Mouse (Mus musculus) brown adipose tissue, adult 24 weeks (tissue): ENCODE data around the gene Spty2d1. TPM values are rescaled to one million over a fixed set of nuclear protein-coding genes. Genes with fewer than 3 reads are reported as not detected.
"Not testable (repeated sequence)": the region's sequence is repeated elsewhere in the genome, so short reads cannot be mapped to it uniquely, and the experiment has no call there.

Source experiments
- H3K27ac ChIP-seq: fragments of 200-500 bp; replicated peaks from 2 replicates; pipeline ENCODE4 v1.5.1; 2012; ENCODE audit warnings: low read depth, mild to moderate bottlenecking, low read length
- H3K4me1 ChIP-seq: fragments of 200-500 bp; 2 replicates; pipeline ENCODE4 v1.6.1; 2012; ENCODE audit warnings: low read length, mixed read lengths; ENCODE audit not compliant: control insufficient read depth, insufficient read depth, insufficient read length
- H3K4me3 ChIP-seq: fragments of 200-500 bp; 2 replicates; pipeline ENCODE4 v1.5.1; 2012; ENCODE audit warnings: low read depth, mild to moderate bottlenecking, low read length, moderate library complexity; ENCODE audit not compliant: insufficient read depth
- polyA plus RNA-seq: library from polyadenylated mRNA; stranded (reverse); fragments of >200 nt; gene quantifications from 2 replicates; pipeline ENCODE4 v1.2.4, GENCODE M21; 2012; ENCODE audit not compliant: missing spikeins, insufficient read depth, insufficient read length

Gene Spty2d1
- polyA plus RNA-seq, 1 experiment, result 6.4 TPM

DNA sequence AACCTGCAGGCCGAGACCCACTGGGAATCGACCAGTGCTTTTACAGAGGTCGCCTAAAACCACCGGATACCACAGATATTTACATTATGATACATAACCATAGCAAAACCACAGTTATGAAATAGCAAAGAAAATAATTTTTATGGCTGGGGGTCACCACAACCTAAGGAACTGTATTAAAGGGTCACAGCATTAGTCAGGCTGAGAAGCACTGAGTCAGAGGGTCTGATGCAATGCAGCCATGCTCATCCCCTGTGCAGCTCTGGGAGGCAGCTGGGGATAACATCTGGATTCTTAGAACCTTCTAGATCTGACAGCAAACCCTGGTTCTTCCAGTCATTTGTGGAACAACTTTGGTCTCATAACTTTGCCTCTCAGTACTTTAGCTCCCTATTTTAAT lies 23.2 kb upstream of the Spty2d1 start:
- no peak overlapping the region for H3K4me3 ChIP-seq
- H3K27ac ChIP-seq, result no peak overlapping the region
- no peaks in the 10 kb centered on the region for H3K4me1 ChIP-seq

DNA sequence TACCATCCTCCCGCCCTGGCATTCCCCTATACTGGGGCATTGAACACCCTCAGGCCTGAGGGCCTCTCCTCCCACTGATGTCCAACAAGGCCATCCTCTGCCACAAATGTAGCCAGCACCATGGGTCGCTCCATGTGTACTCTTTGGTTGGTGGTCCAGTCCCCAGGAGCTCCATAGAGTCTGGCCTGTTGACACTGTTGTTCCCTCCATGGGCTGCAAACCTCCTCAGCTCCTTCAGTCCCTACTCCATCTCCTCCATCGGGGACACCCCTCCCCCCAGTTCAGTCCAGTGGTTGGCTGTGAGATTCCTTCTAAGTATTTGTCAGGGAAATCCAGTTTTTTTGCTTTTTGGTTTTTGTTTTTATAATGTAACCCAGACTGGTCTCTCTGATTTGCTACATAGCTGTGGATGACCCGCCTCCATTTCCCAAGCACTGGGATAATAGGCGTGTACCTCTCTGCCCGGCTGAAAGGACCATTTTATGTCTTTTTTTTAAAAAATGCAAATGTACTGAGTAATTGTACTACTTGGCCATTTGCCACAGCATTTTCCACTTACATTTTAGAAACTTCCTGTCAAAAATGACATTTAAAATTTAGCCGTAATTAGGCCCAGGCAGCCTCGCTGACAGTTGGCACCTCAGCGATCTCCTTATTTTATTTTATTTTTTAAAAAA lies 22.4 kb upstream of the Spty2d1 start:
- no peaks in the 10 kb centered on the region for H3K4me1 ChIP-seq
- H3K27ac ChIP-seq, result no peak overlapping the region
- H3K4me3 ChIP-seq, result no peak overlapping the region

DNA sequence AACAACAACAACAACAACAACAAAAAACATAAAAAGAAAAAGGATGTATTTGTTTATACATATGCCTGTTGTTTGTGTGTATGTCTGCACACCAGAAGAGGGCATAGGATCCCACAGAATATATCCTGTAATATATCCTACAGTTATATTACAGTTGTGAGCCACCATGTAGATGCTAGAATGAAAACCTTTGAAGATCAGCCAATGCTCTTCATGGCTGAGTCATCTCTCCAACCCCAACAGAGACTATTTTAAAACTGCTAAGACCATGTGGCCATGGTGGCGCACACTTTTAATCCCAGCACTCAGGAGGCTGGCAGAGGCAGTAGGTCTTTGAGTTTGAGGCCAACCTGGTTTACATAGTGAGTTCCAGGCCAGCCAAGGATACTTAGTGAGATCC lies 19.3 kb upstream of the Spty2d1 start:
- peaks cover 3% of the 10 kb centered on the region; the same call in 1 of the 2 replicates for H3K4me1 ChIP-seq
- no peak overlapping the region for H3K27ac ChIP-seq

DNA sequence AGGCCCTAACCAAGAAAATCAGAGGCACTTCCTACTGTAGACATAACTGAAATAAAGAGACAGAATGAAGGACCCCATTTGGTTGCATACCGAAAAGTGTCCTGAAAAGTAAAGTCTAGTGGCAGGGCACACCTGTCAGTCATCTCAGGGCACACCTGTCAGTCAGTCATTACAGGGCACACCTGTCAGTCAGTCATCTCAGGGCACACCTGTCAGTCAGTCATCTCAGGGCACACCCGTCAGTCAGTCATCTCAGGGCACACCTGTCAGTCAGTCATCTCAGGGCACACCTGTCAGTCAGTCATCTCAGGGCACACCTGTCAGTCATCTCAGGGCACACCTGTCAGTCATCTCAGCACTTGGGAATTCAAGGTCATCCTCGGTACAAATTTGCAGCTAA lies 18.7 kb upstream of the Spty2d1 start:
- not testable (repeated sequence) for H3K27ac ChIP-seq

More for the DNA sequence above, 19.3 kb upstream of the Spty2d1 start:
- H3K4me3 ChIP-seq, result no peak overlapping the region

DNA sequence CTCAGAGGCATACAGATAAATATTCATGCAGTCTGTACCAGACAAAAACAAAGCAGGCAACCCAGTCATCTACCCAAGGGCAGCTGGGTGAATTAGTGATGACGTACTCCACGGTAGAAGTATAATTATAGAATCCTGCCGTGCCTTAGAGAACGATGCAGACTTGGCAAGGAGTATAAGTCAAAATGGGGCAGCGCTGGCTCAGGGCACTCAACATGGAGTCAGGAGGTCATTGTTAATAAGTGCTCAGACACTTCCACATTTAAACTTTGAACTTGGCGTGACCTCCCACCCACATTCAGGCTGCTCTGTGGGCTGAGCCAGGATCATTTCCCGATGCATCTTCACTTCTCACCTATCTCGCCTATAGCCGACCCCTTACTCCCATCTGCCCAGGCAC lies 17.2 kb upstream of the Spty2d1 start:
- H3K4me1 ChIP-seq, result peaks cover 3% of the 10 kb centered on the region; the same call in 1 of the 2 replicates
- no peak overlapping the region for H3K27ac ChIP-seq
- no peak overlapping the region for H3K4me3 ChIP-seq

More for the DNA sequence above, 18.7 kb upstream of the Spty2d1 start:
- not testable (repeated sequence) for H3K4me1 ChIP-seq, H3K4me3 ChIP-seq

DNA sequence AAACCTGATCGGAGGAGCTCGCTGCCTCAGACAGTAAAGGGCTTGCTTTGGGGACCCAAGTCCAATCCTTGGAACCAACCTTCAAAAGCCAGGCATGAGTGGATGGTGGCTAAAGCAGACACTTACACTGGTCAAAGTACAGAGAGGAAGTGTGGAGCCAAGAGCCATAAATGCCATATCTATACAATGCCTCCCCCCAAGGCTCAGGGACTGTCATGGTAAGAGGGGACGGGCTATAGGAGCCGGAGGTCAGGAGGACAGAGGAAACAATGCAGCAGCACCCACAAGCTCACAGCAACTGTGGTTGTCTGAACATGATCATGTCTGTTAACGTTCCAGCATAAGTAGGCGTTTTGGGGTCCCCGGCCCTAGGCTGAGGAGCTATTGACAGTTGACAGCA lies 16.2 kb upstream of the Spty2d1 start:
- no peak overlapping the region for H3K4me3 ChIP-seq
- no peak overlapping the region for H3K27ac ChIP-seq
- peaks cover 3% of the 10 kb centered on the region; the same call in 1 of the 2 replicates for H3K4me1 ChIP-seq

DNA sequence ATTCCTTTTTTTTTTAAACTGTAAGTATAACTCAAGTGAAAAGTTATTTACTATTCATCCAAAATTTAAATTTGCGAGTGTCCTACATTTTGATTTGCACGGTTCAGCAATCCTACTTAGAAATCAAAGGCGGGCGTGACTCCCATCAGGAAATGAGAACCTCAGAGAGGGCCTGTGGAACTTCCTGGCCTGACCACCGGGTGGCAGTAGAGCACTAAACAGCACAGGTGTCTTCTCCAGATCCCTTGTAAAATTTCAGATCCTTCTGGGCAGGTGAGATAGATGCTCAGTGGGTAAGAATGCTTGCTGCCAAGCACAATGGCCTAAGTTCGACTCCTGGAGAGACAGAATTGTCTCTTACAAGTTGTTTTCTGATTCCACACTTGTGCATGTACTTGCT lies 15.3 kb upstream of the Spty2d1 start:
- Histone ChIP-seq H3K27ac (no peak overlapping the region), H3K4me3 (no peak overlapping the region), H3K4me1 (peaks cover 3% of the 10 kb centered on the region; the same call in 1 of the 2 replicates)

DNA sequence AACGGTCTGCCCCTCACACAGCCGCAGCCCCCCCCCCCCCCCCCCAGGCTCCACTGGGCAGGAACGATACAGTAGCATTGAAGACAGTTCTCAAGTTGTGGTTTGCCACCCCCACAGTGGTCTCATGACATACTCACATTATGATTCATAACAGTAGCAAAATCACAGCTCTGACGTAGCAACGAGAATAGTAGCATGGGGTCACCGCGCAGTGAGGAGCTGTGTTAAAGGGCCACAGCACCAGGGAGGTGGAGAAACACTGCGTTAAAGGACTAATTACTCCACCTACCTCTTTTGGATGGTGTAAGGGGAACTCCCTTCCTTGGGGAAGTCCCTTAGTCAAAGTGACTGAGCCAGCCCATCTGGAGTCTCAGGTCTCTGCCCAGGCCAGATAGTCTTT lies 14.3 kb upstream of the Spty2d1 start:
- Histone ChIP-seq H3K4me1 (peaks cover 3% of the 10 kb centered on the region; the same call in 1 of the 2 replicates), H3K4me3 (no peak overlapping the region), H3K27ac (no peak overlapping the region)

DNA sequence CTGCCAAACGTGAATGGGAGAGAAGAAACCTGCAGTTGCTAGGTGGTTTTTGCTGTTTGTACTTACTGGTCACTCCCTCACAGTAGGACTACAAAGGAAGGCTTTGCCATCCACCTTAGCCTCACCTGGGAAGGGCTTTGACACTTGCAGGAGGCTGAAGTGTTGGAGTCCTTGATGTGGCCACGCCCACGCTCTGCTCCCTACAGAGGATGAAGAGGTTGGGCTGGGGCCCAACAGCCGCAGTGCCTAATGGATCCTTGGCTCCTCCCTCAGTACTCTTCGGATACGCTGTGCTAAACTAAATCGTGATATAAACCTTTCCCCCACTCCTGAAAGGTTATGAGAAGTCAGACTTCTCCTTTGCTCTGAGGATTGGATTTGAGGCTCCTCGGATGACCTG lies 12.7 kb upstream of the Spty2d1 start:
- Histone ChIP-seq H3K27ac (no peak overlapping the region), H3K4me3 (no peak overlapping the region), H3K4me1 (peaks cover 3% of the 10 kb centered on the region; the same call in 1 of the 2 replicates)

DNA sequence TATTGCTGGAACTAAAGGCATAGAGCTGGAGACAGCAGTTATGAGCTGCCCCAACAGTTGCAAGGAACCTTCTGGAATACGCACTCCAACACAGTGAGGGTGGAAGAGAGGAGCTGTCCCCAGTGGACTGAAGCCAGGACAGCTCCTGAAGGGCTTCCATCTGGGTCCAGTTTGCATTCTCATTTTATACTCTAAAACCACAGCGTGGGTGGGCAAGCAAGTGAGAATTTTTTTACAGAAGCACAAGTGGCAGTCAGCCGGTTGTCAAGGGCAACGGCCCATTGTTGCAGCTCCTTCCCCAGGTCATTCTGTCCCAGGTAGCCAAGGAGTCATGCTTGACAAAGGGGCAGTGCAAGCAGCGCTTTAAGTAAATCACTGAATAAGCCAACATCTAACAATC lies 11.4 kb upstream of the Spty2d1 start:
- Histone ChIP-seq H3K4me3 (no peak overlapping the region), H3K4me1 (peaks cover 10% of the 10 kb centered on the region; the same call in 1 of the 2 replicates), H3K27ac (no peak overlapping the region)

DNA sequence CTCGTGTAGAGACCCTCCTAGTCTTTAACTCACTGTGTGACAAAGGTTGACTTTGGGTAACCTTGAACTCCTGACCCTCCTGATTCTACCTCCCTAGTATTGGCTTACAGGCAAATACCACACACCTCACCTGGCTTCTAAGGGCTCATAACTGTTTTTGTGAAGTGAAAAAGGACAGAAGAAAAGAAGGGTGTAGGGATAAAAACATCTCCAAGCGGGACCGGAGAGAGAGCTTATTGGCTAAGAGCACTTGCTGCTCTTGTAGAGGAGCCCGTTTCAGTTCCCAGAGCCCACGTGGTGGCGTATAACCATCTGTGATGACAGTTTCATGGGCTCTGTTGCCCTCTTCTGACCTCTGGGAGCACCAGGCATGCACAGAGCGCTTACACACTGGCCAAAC lies 8.9 kb upstream of the Spty2d1 start:
- Histone ChIP-seq H3K4me1 (peaks cover 10% of the 10 kb centered on the region), H3K27ac (no peak overlapping the region), H3K4me3 (no peak overlapping the region)

DNA sequence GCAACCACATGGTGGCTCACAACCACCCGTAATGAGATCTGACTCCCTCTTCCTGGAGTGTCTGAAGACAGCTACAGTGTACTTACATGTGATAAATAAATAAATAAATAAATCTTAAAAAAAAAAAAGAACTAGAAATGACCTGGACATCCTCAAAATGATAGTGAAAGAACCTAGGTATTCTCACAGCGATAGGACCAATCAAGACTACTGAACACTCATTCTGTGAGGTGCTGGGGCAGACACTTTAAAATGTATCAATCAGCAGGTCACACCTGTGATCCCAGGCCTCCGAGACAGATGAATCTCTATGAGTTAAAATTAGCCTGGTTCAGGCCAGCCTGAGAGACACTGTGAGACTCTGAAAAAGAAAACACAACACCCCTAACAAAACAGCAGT lies 8.4 kb upstream of the Spty2d1 start:
- Histone ChIP-seq H3K27ac (no peak overlapping the region), H3K4me1 (peaks cover 10% of the 10 kb centered on the region), H3K4me3 (no peak overlapping the region)

DNA sequence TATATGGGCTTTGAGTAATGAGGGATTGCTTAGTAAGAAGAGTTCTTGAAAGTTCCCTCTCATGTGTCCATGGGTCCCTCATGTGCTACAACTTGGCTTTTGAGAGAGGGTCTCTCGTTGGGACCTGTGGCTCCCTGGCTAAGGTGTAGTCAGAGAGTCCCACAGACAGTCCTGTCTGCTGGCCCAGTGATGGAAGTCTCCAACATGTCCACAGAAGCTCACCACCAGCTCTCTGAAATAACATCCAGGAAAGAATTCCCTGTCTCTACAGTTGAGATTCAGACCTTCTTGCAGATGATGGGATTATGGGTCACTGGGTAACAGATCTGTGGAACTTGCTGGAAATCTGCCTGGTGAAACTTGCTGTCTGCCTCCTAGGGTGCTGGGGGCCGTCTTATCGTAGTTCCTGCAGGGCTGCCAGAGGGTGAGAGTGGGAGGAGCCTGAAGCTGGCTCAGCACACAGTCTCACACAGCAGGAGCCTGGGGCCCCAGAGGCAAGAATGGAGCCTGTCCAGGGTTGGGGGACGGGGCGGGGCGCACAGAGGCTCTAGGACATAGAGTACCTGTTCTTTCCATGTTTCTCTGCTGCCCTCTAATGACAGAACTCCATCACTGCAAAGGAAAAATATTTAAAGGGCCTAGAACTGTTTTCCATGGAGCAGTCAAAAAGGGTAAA lies 7.3 kb upstream of the Spty2d1 start:
- peaks cover 10% of the 10 kb centered on the region for H3K4me1 ChIP-seq
- no peak overlapping the region for H3K4me3 ChIP-seq
- peak overlapping the region; percentile 83 for H3K27ac ChIP-seq

DNA sequence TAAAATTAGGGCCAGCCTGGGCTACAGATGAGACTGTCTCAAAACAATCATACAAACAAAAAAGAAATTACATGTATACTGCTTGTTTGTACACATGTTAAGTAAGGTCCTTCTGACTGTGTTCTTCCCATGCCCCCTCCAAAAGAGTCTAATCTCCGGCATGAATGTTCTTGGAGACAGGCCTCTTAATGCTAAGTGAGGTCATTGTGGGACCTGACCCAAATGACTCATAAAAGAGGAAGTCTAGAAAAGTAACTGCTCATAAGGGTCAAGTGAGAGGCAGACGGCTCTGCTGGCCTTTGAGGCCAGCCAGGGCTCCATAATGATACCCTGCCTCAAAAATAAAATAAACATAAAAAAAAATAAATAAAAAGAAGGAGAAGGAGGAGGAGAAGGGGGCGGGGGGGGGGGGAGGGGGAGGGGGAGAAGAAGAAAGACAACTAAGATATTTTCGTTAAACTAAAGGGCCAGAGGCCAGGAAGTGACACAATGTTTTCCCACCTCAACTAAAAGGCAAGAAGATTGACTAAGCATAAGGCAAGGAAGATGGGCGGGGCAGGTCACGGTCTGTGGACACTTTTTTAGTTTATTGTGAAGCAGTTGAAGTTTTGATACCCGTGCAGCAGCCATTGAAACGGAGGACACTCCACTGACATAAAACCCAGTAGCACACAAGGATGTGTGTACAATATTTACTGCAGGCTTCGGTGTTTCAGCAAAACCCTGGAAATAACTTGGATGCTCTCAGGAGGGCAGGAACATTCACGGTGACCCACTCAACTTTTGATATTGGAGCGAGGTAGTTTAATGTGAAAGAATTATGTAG lies 6.6 kb upstream of the Spty2d1 start:
- Histone ChIP-seq H3K27ac (peak overlapping the region; percentile 83), H3K4me3 (no peak overlapping the region)

DNA sequence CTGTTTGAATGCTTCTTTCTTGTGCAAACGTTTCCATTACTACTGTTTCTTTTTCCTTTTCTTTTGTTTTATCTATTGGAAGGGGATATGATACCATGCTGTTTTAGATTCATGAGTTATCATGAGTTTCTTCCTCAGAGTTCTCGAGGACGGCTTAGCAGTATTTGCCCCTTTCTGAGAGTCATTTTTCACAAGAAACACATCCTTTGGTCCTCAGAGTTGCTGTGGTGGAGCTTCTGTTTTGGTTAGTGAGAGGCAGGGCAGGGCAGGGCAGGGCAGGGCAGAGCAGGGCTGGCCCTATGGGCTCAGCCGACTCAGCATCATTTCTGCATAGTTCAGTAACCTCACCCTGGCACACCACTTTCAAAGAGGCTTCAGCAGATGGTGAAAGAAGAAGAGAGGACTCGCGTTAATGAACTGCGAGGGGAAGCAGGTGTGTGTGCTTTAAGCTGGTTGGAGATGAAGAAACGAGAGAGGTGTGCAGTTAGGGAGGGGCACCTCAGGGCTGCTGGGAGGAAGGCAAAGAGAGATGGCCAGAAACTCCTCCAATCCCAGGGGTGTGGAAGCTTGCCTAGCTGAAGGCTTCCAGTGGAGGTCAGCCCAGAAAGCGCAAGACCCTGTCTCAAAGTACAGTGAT lies 5.0 kb upstream of the Spty2d1 start:
- Histone ChIP-seq H3K4me3 (no peak overlapping the region), H3K27ac (0 out of 2 replicates have a peak overlapping the region, but pooled peaks have one; percentile 1), H3K4me1 (peaks cover 15% of the 10 kb centered on the region)

More for the DNA sequence above, 6.6 kb upstream of the Spty2d1 start:
- peaks cover 10% of the 10 kb centered on the region for H3K4me1 ChIP-seq
